Mouse (Mus musculus) cerebellum, adult 11-12 months (tissue): Measurements from ENCODE around the gene Cox8b.
"Not testable (repeated sequence)": the region's sequence is repeated elsewhere in the genome, so short reads cannot be mapped to it uniquely, and the experiment has no call there.

Source experiments
- DNase-seq: peaks from one replicate; pipeline ENCODE4 v3.0.0; 2022

Cox8b gene

GRCm38 (mm10) chr7:140912846-140913482 is 12.7 kb upstream of the Cox8b start:
- DNase-seq = no peak

DNA sequence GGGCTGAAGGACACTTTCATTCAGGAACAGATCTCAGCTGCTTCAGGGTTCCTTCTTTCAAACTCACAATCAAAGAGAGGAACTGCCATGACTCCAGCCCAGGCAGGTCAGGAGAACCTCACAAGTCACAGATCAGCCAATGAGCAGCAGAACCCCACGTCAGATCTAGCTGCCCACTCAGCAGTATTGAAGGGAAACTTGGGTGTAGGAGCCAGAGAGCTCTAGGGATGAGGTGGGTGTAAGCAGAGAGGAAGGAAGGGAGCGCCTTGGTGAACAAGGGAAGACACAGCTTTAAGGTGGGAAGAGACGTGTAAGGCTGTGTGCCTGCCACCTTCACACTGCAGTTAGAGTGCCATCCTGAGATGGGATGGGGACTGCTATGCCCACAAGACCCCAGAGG is 12.0 kb upstream of the Cox8b start:
- DNase-seq = no peak

DNA sequence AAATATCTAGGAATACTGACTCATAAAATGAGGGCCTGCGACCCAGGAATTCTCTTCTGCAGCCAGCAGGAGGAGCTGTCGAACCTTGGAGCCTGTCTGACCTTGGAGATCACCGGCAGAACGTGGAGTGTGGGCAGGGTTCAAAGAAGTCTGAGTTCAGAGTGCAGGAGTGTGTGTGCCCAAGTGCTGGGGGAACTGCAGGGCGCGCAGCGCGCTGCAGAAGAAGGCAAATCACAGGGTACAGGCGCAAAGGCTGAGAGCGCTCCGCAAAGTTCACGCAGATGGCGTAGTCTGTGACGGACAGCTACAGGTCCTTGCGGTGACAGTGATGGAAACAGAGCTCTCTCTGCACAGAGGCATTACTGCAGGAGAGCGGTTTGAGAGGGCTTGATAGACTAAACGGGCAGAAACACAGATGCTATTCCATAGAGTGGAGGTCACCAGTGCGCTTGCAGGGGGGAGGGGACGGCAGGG is 8.4 kb upstream of the Cox8b start:
- peak; percentile 48 for DNase-seq

DNA sequence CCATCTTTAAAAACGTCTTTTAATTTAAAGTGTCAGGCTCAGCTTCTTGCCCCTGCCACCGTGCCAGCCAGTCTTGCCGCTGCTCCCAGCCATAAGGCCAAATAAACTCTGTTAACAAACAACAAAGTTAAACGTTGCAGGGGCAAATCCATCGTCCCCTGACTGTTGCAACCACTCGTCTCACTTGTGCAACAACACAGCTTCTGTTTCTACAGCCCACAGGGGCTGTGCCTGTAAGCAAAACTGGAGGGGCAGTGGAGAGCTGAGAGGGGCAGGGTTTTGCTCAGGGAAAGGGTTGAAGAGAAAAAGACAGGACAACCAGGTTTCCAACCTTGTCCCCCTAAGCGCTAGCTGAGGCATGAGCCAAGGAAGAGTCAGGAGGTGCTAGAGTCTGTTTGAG is 7.9 kb upstream of the Cox8b start:
- no peak for DNase-seq

DNA sequence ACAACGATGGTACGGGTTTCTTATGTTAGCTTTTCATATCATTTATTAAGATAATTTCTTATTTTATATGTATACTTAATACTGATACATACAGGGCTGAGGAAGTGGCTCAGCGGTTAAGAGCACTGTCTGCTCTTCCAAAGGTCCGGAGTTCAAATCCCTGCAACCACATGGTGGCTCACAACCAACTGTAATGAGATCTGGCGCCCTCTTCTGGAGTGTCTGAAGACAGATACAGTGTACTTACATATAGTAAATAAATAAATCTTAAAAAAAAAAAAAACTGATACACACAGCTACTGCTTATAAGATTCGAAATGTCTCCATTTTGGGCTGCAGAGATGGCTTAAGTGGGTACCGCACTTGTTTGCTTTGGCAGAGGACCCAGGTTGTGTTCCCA is 7.5 kb upstream of the Cox8b start:
- DNase-seq = no peak

DNA sequence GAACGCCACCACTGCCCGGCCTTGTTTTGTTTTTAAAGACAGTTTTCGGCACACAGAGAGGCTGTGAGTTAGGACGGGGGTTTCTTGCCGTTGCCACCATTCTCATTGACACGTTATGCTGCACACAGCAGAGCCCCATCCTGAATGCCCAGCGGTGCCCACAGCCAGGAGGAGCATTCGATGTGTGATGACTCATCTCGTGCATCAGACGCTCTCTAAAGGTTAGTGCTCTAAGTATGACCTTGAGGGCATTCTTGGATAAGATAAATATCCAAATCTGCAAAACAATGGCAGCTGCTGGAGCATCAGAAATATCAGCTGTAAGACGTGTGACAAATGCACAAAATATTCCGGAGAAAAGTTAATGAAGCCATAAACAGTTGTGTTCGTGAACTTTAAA is 6.9 kb upstream of the Cox8b start:
- no peak for DNase-seq

DNA sequence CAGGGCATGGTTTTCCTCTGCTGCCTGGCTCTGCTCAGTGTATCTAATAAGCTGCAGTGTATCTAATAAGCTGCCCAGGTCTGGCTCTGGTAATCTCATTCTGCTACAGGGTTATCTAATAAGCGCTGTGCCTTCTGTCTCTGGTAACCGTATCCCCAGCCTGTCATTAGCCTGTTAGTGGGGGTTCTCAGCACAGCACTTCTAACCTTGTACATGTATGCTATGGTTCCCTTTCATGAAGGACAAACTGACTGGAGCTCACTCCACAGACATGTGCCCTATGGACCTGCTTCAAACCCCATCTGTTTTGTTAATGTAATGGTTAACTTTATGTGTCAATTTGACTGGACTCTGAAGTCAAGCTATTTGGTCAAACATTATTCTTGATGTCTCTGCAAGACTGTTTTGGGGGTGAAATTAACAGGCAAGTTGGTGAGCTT is 5.4 kb upstream of the Cox8b start:
- DNase-seq = no peak

DNA sequence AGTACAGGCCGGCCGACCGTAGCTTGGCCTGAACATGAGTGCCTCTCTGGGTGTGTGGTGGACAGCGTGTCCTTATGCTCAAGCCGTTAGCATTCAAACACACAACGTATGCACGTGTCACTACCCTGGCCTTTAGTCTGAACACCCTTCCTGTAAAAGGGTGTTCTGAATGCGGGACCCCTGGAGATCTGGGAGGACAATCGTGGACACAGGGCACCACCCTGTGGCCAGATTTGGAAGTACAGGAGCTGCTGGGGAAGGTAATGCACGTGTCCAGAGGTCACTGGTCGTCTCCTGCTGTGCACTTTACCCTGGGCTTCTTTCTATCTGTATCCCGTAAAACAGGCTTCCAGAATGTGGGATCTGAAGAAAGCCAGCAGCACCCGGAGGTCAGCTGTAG is 3.0 kb upstream of the Cox8b start:
- peak; percentile 57 for DNase-seq

- no peak for DNase-seq
Measured at GRCm38 (mm10) chr7:140902036-140902875, 2.0 kb upstream of the Cox8b start.

GRCm38 (mm10) chr7:140899121-140899520 is 1.1 kb downstream of the Cox8b start:
- no peak for DNase-seq

DNA sequence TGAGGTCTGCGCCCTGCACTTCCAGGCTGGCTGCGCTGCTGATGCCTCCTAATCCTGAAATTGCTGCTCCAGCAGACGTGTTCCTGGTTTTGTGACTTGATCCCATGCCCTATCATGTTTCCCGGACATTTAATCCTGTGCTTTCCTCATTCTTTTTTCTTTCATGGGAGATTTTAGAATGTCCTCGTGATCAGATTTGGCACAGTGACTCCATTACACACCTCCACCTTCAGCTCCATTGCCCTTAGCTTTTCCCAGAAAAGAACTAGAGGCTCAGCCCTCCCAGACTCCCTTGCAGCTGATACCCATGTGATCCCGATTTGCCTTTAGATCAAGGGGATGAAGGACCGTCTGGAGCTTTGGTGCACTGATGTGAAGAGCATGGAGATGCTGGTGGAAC is 2.4 kb downstream of the Cox8b start:
- no peak for DNase-seq

DNA sequence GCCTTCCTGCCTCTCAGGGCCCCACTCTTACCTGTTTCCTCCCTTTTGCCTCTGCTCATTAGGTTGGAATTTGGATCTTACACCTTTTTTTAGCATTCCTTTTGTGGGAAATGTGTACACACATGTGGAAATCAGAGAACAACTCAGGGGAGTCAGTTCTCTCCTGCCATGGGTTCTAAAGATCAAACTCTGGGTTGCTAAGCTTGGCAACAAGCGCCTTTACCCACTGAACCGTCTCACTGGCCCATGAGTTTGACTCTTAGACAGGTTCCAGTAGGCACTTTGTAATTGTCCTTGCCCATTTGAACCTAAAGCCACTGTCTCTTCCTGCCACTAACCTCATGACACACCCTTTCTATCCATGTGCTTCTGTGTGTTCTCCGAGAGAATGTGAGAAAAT is 5.6 kb downstream of the Cox8b start:
- DNase-seq = no peak

GRCm38 (mm10) chr7:140894031-140894430 is 6.2 kb downstream of the Cox8b start:
- no peak for DNase-seq

GRCm38 (mm10) chr7:140890636-140891035 is 9.6 kb downstream of the Cox8b start:
- not testable (repeated sequence) for DNase-seq

GRCm38 (mm10) chr7:140882469-140882803 is 17.8 kb downstream of the Cox8b start:
- no peak for DNase-seq

DNA sequence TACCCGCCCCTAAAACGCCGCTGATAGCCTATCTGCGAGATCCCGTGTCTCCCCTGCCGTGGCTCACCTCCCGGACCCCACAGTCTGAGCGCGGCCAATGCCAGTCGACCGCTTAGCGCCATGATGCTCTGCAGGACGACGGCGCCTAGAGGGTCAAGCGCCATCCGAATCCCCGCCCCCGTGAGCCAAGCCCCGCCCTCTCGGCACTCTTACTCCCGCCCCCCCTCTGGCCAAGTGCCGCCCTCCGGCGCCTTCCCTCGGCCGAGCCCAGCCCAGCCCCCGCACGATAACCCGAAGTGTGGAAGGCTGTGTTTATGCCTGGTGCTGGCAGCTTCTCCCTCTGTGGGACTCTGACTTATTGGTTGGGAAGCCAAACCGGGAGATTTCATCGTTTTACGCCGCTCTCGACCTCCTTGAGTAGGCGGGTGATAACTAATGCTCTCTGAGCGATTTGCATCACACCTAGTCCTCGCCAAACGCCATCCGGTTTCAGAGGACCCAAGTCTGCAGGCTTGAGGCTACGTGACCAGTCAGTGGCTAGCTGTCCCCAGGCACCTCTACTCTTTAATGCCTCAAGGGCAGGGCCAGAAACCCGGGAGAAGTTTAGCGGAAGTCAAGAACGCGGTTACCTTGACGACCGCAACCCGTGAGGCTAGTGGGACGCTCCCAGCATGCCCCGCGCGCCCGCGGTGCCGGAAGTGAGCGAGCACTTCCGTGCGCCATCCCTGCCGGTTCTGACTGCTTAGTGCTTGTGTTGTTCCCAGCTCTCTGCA is 18.4 kb downstream of the Cox8b start, which contains the start of the genes Psmd13 and Sirt3:
TSS of gene Psmd13 (plus strand) at position 273 of the 773 bp plus-strand sequence.
TSS of gene Sirt3 (minus strand) at position 614 of the 773 bp plus-strand sequence.
- peak; percentile 90 for DNase-seq

DNA sequence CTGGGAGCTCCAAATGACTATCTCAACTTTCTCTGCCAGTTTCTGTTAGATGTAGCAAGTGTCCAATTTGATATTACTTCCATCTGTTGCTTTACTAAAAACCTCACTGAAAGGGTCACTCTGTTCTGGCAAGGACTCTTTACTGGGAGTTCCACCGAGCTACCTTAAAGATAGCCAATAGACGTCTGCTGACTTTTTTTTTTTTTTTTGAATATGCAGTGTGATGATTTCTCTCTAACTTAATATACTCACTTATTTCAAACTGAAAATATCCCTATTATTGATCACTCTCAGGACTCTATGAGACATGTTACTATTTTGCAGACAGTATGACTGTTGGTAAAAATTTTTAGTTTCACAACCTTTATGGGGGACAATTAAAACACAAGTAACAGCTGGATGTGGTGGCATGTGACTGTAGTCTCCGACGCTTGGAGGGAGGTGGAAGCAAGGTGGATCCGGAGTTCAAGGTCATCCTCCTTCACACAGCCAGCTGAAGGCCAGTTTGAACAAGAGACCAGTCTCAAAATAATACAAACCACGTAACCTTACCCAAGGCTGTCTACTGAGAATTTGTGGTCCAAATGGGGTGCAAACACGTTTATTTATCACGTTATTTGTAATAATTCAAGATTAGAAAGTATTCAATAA is 19.3 kb downstream of the Cox8b start:
- DNase-seq = no peak

- no peak for DNase-seq
Measured at GRCm38 (mm10) chr7:140880419-140880818, 19.8 kb downstream of the Cox8b start.

- no peak for DNase-seq
Measured at GRCm38 (mm10) chr7:140879355-140879754, 20.9 kb downstream of the Cox8b start.

DNA sequence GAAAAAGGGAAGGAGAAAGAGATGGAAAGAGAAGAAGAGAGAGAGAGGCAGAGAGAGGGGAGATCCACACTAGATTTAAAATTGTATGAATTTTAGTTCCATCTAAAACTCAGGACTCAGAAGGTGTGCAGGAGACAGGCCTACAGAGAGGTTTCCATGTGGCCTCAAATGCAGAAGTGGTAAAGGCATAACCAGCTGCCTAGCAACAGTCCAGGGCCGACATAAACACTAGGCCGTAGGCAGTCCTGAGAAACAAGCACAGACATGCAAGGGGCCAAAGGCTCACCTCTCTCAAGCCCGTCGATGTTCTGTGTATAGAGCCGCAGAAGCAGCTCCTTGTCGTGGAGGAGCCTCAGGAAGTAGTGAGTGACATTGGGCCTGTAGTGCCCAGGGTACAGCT is 22.9 kb downstream of the Cox8b start:
- no peak for DNase-seq

DNA sequence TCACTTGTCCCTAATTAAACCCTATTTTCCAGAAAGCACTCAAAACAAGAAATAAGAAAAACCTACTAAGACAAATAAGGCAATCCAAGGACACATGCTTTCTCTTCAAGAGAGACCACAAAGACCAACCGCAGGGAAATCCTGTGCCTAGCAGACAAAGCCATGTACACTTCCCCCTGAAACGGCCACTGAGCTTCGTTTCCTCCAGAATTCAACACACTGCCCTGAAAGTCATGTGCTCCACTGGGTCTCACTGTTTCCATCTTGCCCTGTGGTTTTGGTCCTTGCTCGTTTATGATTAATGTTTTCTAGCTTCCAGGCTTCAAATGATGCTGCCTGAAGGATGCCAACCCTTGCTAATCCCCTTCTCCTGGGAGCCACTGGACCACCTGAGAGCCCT is 26.0 kb downstream of the Cox8b start:
- DNase-seq = no peak

GRCm38 (mm10) chr7:140864761-140865160 is 35.5 kb downstream of the Cox8b start:
- DNase-seq = no peak

DNA sequence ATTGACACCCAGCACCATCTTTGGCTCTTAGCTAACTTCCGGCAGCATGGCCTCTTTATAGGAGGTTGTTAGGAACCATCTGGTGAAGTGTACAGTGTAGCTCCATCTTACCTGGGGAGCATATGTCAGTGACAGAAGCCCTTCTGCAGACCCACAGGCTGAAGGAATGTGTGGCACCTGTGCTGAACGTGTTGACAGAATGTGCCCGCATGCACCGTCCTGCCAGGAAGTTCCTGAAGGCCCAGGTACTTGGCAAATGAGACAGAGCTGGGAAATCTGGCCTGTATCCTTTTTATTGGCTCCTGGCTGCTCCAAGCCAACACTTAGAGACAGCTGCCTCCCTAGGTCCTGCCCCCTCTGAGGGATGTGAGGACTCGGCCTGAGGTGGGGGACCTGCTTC is 39.5 kb downstream of the Cox8b start:
- DNase-seq = no peak
